Mouse (Mus musculus): Measurements from ENCODE around the gene Pex7. TPM values are rescaled to one million over a fixed set of nuclear protein-coding genes. Genes with fewer than 3 reads are reported as not detected.

The Pex7 gene
- total RNA-seq, 2 experiments from 2014 or later, result 27.4 to 35.1 TPM

DNA sequence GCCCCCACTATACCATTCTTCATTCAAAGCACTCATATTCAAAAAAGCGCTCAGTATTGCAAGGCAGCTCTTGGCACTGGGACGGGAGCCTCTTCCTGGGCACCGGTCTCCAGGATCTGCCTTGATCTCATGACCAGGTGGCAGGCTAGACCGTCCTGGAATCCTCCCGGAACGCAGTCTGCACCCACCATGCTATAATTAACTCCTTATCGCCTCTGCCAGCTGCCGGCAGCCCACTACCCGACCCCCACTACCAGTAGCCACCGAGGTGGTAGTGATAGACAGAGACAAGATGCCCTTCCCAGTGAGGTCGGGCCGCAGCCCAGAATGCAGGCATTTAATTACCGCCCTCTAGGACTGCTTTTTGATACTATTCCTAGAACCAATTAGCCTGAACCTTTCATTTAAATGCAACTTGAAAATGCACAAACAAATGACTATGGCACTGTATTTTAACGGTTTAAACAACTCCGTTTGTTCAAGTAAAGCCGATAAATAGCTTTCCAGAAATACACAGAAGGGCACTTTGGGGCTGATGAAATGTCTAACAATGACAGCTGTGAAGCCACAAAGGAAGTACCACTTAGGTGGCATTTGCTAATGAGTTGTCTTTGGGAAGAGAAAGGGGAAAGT, 88.7 kb downstream of the Pex7 start:
- intact Hi-C loops (cut with DNase I), result no loop called here
- no peak for DNase-seq

DNA sequence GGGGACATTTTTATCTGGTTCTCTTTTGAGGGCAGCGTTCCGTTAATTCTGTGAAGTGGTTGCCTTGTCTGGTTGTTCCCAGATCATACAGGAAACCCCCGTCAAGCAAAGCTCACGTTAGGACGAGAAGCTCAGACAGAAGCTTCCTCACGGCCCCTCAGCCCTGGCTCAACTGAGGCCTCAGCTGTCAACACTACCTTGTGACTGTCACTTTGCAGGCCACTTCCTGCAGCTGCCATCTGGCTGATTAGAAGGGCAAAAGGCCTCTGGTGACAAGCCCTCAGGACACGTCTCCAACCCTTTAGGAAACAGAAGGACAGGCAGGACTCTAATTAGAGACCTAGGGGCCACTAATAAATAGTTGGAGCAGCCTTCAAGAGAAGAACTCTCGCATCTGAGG, 92.1 kb downstream of the Pex7 start:
- intact Hi-C loops (cut with DNase I), result no loop called here
- no peak for DNase-seq

GRCm38 (mm10) chr10:19811436-19812172, 95.9 kb downstream of the Pex7 start:
- no peak for DNase-seq
- intact Hi-C loops (cut with DNase I), result no loop called here

DNA sequence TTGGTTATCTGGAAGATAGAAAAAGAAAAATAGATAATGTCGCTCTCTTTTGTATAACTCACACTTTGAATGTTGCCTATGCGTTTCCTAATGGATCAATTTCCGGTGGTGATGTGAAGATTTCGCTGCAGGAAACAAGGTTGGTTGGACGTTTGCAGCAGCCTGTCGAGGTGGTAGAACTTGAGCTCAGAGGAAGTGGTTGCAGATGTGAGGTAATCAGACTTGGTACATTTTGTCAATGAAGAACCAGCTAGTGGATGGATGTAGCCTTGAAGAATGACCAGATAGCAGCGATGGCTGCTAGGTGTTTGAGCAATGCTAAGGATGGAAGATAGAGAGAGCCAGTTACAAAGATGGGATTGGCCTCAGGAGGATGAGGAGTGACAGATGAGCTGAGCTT, 102.7 kb downstream of the Pex7 start:
- no peak for DNase-seq
- intact Hi-C loops (cut with DNase I), result no loop called here

Other genes starting within 250 kb of the Pex7 start
- not detected for gene Il20ra, start 195.1 kb downstream of the Pex7 start, total RNA-seq (2021)
- not detected for gene Slc35d3, start 56.2 kb downstream of the Pex7 start, total RNA-seq (2021)
- 10 to 100 TPM; 43.4 to 43.5 TPM for gene Map3k5, start 26.8 kb upstream of the Pex7 start, total RNA-seq (2021)
- gene Map7, start 240.8 kb upstream of the Pex7 start, total RNA-seq (2021), result 10 to 100 TPM; 21.0 to 23.3 TPM

Data from heart, postnatal 36 days (tissue).